Mouse (Mus musculus) ES-E14 (cell line): ENCODE data around the gene Abtb1. TPM values are rescaled to one million over a fixed set of nuclear protein-coding genes. Genes with fewer than 3 reads are reported as not detected.

Experiments used
- DNase-seq: peaks from one replicate; pipeline ENCODE4 v3.0.0-alpha.2; 2013; ENCODE audit warnings: low read depth, low spot score
- H3K27ac ChIP-seq: 2 replicates; pipeline ENCODE4 v1.5.1; 2012; ENCODE audit warnings: low read depth, mild to moderate bottlenecking, low read length, moderate library complexity, mixed read lengths; ENCODE audit not compliant: poor library complexity, insufficient read depth, severe bottlenecking
- H3K36me3 ChIP-seq: 2 replicates; pipeline ENCODE4 v1.6.1; 2012; ENCODE audit warnings: mild to moderate bottlenecking, low read length, moderate library complexity, mixed read lengths; ENCODE audit not compliant: control insufficient read depth, poor library complexity, insufficient read depth, severe bottlenecking
- H3K4me1 ChIP-seq, 2 experiments: fragments of 150-350 bp in 1 of 2; sonication (generic) in 1 of 2; 2 replicates each; pipeline ENCODE4 v1.6.1; 2012; ENCODE audit warnings: low read length in 2 of 2, mild to moderate bottlenecking in 1 of 2, mixed read lengths in 1 of 2; ENCODE audit not compliant: control insufficient read depth in 2 of 2, insufficient read depth in 2 of 2, poor library complexity in 1 of 2
- H3K4me3 ChIP-seq, 2 experiments: fragments of 150-350 bp in 1 of 2; sonication (generic) in 1 of 2; 2 replicates each; pipeline ENCODE4 v1.5.1; 2012; ENCODE audit warnings: low read length in 2 of 2, low read depth in 1 of 2, mild to moderate bottlenecking in 1 of 2, mixed read lengths in 1 of 2; ENCODE audit not compliant: insufficient read depth in 1 of 2, poor library complexity in 1 of 2, severe bottlenecking in 1 of 2
- H3K9ac ChIP-seq: 2 replicates; pipeline ENCODE4 v1.6.1; 2012; ENCODE audit warnings: low read depth, mild to moderate bottlenecking, low read length, mixed read lengths; ENCODE audit not compliant: poor library complexity, insufficient read depth, severe bottlenecking
- H3K9me3 ChIP-seq: fragments of 150-350 bp; sonication (generic); 2 replicates; pipeline ENCODE4 v1.6.1; 2012; ENCODE audit warnings: low read depth, mild to moderate bottlenecking, low read length; ENCODE audit not compliant: control insufficient read depth, insufficient read depth
- CHD2 ChIP-seq: IDR thresholded peaks from 2 replicates; pipeline ENCODE4 v1.6.1; 2014; ENCODE audit warnings: mild to moderate bottlenecking, low read depth, low read length, inconsistent platforms
- HCFC1 ChIP-seq: IDR thresholded peaks from 2 replicates; pipeline ENCODE4 v1.6.1; 2012; ENCODE audit warnings: low read length, inconsistent platforms, borderline replicate concordance; ENCODE audit not compliant: insufficient read depth
- MAFK ChIP-seq: IDR thresholded peaks from 2 replicates; pipeline ENCODE4 v1.6.1; 2014; ENCODE audit warnings: mild to moderate bottlenecking, low read depth, low read length, inconsistent platforms; ENCODE audit not compliant: insufficient read depth
- ZC3H11A ChIP-seq: IDR thresholded peaks from 2 replicates; pipeline ENCODE4 v1.6.1; 2012; ENCODE audit warnings: low read depth, mild to moderate bottlenecking, inconsistent platforms, low read length, borderline replicate concordance
- ZNF384 ChIP-seq: IDR thresholded peaks from 2 replicates; pipeline ENCODE4 v1.6.1; 2012; ENCODE audit warnings: low read depth, low read length, inconsistent platforms
- in situ Hi-C, 2 experiments: fragments of 600-800 bp; cut with MboI; formaldehyde crosslinking; loops; one replicate each; pipeline ENCODE4 v1.15.1; 2025; ENCODE audit warnings: low sequenced_read_pairs in 2 of 2, inconsistent platforms in 1 of 2; ENCODE audit not compliant: unreplicated experiment in 2 of 2
- total RNA-seq: library from RNA; depleted of rRNA; stranded (reverse); fragments of 300-350 nt; gene quantifications from 2 replicates; pipeline ENCODE4 v1.2.3, GENCODE M21; 2012

Gene Abtb1
- total RNA-seq, 1 experiment, result 33.0 TPM

GRCm38 (mm10) chr6:88809091-88810037 lies 32.4 kb downstream of the Abtb1 start:
- H3K9ac ChIP-seq, result no peak overlapping the region
- in situ Hi-C loops, result no loop called here
- no peak overlapping the region for H3K27ac ChIP-seq
- TF ChIP-seq CHD2 (no peak), HCFC1 (no peak), ZNF384 (no peak), MAFK (no peak), ZC3H11A (no peak)
- no peak overlapping the region for H3K4me3 ChIP-seq
- H3K36me3 ChIP-seq, result no peaks in the 10 kb centered on the region
- H3K4me1 ChIP-seq, result no peaks in the 10 kb centered on the region
- no peak for DNase-seq
- H3K9me3 ChIP-seq, result no peaks in the 10 kb centered on the region

- no peaks in the 10 kb centered on the region for H3K9me3 ChIP-seq
- no peak for DNase-seq
- H3K36me3 ChIP-seq, result no peaks in the 10 kb centered on the region
- H3K4me1 ChIP-seq, result no peaks in the 10 kb centered on the region
- in situ Hi-C loops, result no loop called here
- no peak overlapping the region for H3K27ac ChIP-seq
- no peak overlapping the region for H3K9ac ChIP-seq
- no peak overlapping the region for H3K4me3 ChIP-seq
- no peak for TF ChIP-seq ZNF384
These were observed 36.7 kb downstream of the Abtb1 start for GRCm38 (mm10) chr6:88804966-88805577.

DNA sequence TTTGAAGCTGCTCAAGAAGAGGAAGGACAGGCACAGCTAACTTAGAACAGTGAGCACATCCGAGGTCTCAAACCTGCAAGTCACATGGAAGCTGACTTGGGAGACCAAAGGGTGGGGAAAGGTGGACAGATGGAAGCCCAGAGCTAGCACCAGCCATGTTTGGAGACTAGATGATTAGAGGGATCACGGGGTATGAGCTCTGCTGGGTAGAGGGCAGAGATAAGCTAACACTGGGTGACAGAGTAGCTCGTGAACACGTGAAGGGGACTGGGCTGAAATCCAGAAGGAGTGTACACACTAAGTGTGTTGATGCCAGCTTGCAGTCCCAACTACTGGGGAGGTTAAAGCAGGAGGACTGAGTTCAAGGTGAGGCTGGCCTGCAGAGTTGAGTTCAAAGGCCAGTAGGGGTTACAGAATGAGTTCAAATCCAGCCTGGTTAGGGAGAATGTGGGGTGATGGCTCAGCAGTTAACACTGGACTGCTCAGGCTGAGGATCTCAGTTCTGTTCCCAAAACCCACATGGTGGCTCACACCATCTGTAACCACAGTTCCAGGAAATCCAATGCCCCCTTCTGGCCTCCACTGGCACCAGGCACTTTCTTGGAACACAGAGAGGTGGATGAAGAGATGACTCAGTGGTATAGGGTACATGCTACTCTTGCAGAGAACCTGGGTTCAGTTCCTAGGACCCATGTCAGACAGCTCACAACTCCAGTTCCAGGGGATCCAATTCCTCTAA lies 37.7 kb downstream of the Abtb1 start:
- in situ Hi-C loops, result no loop called here
- no peak overlapping the region for H3K4me3 ChIP-seq
- no peak overlapping the region for H3K9ac ChIP-seq
- no peak overlapping the region for H3K27ac ChIP-seq
- TF ChIP-seq ZNF384 (no peak), ZC3H11A (no peak), CHD2 (no peak), HCFC1 (no peak), MAFK (no peak)
- DNase-seq, result no peak
- no peaks in the 10 kb centered on the region for H3K9me3 ChIP-seq
- no peaks in the 10 kb centered on the region for H3K4me1 ChIP-seq
- H3K36me3 ChIP-seq, result no peaks in the 10 kb centered on the region

DNA sequence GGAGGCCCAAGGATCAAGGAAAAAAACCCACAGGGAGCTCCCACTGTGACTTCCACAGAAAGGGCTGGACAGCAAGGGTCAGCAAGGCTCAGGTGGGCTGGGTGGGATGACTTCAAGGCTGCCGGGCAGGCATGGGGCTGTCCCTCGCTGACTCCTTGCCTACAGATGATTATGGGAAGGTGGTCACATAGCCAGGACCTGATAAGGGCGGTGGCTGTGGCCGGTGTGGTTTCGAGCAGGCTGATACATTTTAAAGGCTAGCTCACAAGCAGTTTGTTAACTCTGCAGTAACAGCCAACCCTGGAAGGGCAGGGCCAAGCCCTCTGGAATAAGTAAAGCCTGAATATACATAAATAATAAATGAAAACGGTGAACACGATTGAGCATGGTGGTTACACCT lies 38.7 kb downstream of the Abtb1 start:
- H3K9me3 ChIP-seq, result no peaks in the 10 kb centered on the region
- no peak overlapping the region for H3K27ac ChIP-seq
- H3K4me1 ChIP-seq, result no peaks in the 10 kb centered on the region
- H3K36me3 ChIP-seq, result no peaks in the 10 kb centered on the region
- TF ChIP-seq ZNF384 (no peak), ZC3H11A (no peak)
- in situ Hi-C loops, result no loop called here
- no peak overlapping the region for H3K4me3 ChIP-seq
- no peak overlapping the region for H3K9ac ChIP-seq
- no peak for DNase-seq

DNA sequence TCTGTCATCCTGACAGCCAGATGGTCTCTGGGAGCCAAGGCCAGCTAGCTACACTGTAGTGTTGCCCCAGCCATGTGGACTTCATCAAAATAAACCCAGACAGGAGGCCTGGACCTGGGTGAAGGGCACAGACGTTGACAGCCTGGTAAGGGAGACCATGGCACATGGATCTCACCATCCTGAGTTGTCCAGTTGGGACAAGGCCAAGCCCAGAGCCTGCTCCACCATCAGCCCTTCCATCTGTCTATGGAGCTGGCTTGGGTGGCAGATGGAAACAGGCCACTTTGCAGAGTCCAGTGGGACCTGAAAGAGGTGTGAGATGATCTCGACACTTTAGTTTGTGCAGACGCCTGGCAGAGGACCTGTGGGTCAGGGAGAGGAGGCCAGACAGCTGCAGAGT lies 41.0 kb downstream of the Abtb1 start:
- Histone ChIP-seq H3K27ac (no peak overlapping the region), H3K36me3 (no peaks in the 10 kb centered on the region), H3K4me3 (no peak overlapping the region), H3K9me3 (no peaks in the 10 kb centered on the region), H3K4me1 (no peaks in the 10 kb centered on the region), H3K9ac (no peak overlapping the region)
- TF ChIP-seq HCFC1, result no peak
- TF ChIP-seq CHD2, result no peak
- no peak for DNase-seq
- in situ Hi-C loops, result no loop called here
